Mouse (Mus musculus) frontal cortex, adult (tissue): ENCODE measurements around the gene Sdc4.

Experiments
- ATAC-seq: cut with Nextera tagmentation; 2 replicates; pipeline ENCODE4 v1.9.2; 2017; ENCODE audit warnings: mild to moderate bottlenecking, moderate library complexity, mixed read lengths; ENCODE audit not compliant: low TSS enrichment

Sdc4 gene

GRCm38 (mm10) chr2:164403396-164404081, 40.1 kb downstream of the Sdc4 start:
- ATAC-seq, result no peak

- peak; percentile 83; the same call in 1 of the 2 replicates for ATAC-seq
These were observed 40.8 kb downstream of the Sdc4 start, which contains the start of gene Rbpjl for GRCm38 (mm10) chr2:164402906-164403305. Gene Rbpjl (plus strand): TSS chr2:164403141.

GRCm38 (mm10) chr2:164396911-164397310, 46.8 kb downstream of the Sdc4 start:
- no peak for ATAC-seq

- ATAC-seq, result no peak
These were observed 47.6 kb downstream of the Sdc4 start for GRCm38 (mm10) chr2:164396076-164396475.

- no peak for ATAC-seq
These were observed 50.6 kb downstream of the Sdc4 start for GRCm38 (mm10) chr2:164393126-164393525.

GRCm38 (mm10) chr2:164389499-164389898, 54.2 kb downstream of the Sdc4 start:
- ATAC-seq, result peak; percentile 86

- ATAC-seq, result peak; percentile 44; the same call in 1 of the 2 replicates
These were observed 54.7 kb downstream of the Sdc4 start, which contains the start of gene Slpi for GRCm38 (mm10) chr2:164389020-164389419. Gene Slpi (minus strand): TSS chr2:164389095.

- ATAC-seq, result no peak
These were observed 56.7 kb downstream of the Sdc4 start for GRCm38 (mm10) chr2:164386953-164387352.

- ATAC-seq, result peak; percentile 28; the same call in 1 of the 2 replicates
These were observed 57.5 kb downstream of the Sdc4 start for GRCm38 (mm10) chr2:164385927-164386763.

GRCm38 (mm10) chr2:164383656-164384399, 59.9 kb downstream of the Sdc4 start:
- no peak for ATAC-seq

- ATAC-seq, result no peak
These were observed 60.7 kb downstream of the Sdc4 start for GRCm38 (mm10) chr2:164382971-164383370.

GRCm38 (mm10) chr2:164381726-164382125, 62.0 kb downstream of the Sdc4 start:
- ATAC-seq, result no peak

GRCm38 (mm10) chr2:164377478-164378426, 65.9 kb downstream of the Sdc4 start:
- ATAC-seq, result no peak
